Mouse (Mus musculus) neural tube, embryonic 15.5 days (tissue): Measurements from ENCODE around the gene Araf. TPM values are rescaled to one million over a fixed set of nuclear protein-coding genes. Genes with fewer than 3 reads are reported as not detected.

ENCODE experiments used
- ATAC-seq: fragments of 200-750 bp; cut with Nextera tagmentation; 2 replicates; pipeline ENCODE4 v1.8.0; 2017; ENCODE audit warnings: mild to moderate bottlenecking, moderate TSS enrichment, moderate library complexity; ENCODE audit not compliant: low FRiP score
- H3K27ac ChIP-seq: fragments of 300-500 bp; sonication (generic); replicated peaks from 2 replicates; pipeline ENCODE4 v1.5.1; 2015; ENCODE audit warnings: mild to moderate bottlenecking, inconsistent platforms
- H3K27me3 ChIP-seq: fragments of 300-500 bp; sonication (generic); replicated peaks from 2 replicates; pipeline ENCODE4 v1.6.1; 2015; ENCODE audit warnings: inconsistent platforms
- H3K36me3 ChIP-seq: fragments of 300-500 bp; sonication (generic); 2 replicates; pipeline ENCODE4 v1.6.1; 2015; ENCODE audit warnings: inconsistent platforms
- H3K4me1 ChIP-seq: fragments of 300-500 bp; sonication (generic); 2 replicates; pipeline ENCODE4 v1.6.1; 2015; ENCODE audit warnings: inconsistent platforms
- H3K4me2 ChIP-seq: fragments of 300-500 bp; sonication (generic); 2 replicates; pipeline ENCODE4 v1.6.1; 2015; ENCODE audit warnings: inconsistent platforms, mild to moderate bottlenecking, moderate library complexity
- H3K4me3 ChIP-seq: fragments of 300-500 bp; sonication (generic); replicated peaks from 2 replicates; pipeline ENCODE4 v1.5.1; 2015; ENCODE audit warnings: mild to moderate bottlenecking, inconsistent platforms
- H3K9ac ChIP-seq: fragments of 300-500 bp; sonication (generic); replicated peaks from 2 replicates; pipeline ENCODE4 v1.6.1; 2015; ENCODE audit warnings: mild to moderate bottlenecking, inconsistent platforms
- H3K9me3 ChIP-seq: fragments of 300-500 bp; sonication (generic); replicated peaks from 2 replicates; pipeline ENCODE4 v1.6.1; 2016; ENCODE audit warnings: inconsistent platforms
- WGBS: fragments of 180-500 bp; shearing (Covaris S2); methylation state at CpG from one replicate; pipeline ENCODE4 v1.1.7; 2015; ENCODE audit warnings: mixed read lengths; 5-methylcytosine and 5-hydroxymethylcytosine counted together
- polyA plus RNA-seq: library from polyadenylated mRNA; unstranded; fragments of >200 nt; fragmentation: Nextera tagmentation; extraction: Ambion mirVana; gene quantifications from 2 replicates; pipeline ENCODE4 v1.2.1, GENCODE M21; 2015

Araf gene
- polyA plus RNA-seq, 1 experiment from 2014 or later, result 406 TPM

DNA sequence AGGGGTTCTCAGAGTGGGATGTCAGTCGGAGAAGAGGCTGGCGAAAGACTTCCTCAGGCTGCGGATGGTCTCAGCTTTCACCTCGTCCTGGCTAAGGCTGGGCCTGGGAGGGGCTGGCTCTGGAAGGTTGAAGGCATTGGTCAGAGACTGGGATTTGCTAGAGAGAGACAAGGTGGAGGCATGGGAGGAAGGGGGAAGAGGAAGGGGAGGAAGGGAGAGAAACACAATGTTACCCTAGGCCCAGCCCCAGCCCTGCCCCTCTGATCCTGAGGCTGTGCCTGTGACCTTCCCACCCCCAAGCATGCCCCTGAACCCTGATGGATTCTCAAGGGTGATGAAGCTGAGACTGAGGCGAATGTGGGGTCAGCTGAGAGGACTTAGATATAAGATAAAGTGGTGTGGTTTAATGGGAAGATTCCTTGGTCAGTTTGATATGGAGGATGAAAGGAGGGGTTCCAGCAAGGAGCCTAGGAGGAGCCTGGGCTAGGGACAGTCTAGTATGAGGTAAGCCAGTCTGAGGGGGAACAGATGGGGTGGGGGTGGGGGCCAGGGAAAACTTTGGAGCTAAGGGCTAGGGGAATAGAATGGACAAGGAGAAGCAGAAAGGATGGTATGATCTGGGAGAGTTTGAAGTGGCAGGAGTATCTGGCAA is 64.0 kb downstream of the Araf start:
- Histone ChIP-seq H3K4me1 (0 out of 2 replicates have a peak, but pooled peaks cover 3% of the 10 kb centered on the region), H3K36me3 (0 out of 2 replicates have a peak, but pooled peaks cover 2% of the 10 kb centered on the region), H3K27me3 (no peaks in the 10 kb centered on the region), H3K9ac (no peak overlapping the region), H3K4me2 (no peak overlapping the region), H3K9me3 (no peaks in the 10 kb centered on the region), H3K27ac (no peak overlapping the region), H3K4me3 (no peak overlapping the region)
- WGBS, result 56% methylated on average over 5 of the region's 5 CpGs
- no peak for ATAC-seq

DNA sequence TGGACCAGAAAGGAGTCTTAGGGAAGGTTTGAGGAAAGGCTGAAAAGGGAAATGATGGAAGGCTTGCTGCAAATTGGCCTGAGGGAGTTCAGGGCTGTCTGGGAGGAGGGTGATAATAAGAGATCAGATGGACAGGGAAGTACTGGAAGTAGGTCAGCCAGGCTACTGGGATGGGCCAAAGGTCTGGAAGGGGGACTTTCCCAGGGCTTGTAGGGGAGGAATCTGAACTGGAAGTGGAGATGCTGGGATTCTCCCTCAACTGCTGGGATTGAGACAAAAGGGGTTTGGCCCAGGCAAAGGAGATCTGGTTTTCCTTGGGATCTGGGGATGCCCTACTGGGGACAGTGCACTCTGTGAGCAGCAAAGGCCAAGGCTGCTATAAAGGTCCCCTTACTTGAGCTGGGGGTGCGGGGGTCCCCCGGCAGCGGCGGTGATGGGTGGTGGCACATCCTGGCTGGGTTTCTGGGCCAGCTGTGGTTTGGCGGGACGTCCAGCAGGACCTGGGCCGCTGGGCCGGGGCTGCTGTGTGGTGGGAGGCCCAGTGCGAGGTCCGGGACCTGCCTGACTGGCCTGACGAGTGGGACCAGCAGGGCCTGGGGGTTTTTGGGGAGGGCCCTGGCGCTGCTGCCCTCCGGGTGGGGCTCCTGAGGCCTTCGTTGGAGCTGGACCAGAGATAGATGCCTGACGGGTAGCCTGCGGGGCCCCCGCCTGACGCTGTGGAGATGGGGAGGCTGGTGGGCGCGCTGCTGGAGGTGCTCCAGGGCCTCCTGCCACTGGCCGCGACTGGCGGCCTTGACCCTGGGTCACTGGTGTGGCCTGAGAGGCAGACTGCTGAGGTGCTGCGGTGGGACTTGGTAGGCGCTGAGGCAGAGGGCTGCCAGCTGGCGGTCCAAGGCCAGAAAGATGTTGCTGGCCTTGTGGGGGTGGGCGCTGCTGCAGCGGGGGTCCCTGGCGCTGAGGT is 64.8 kb downstream of the Araf start:
- H3K4me1 ChIP-seq, result 0 out of 2 replicates have a peak, but pooled peaks cover 3% of the 10 kb centered on the region
- H3K9me3 ChIP-seq, result no peaks in the 10 kb centered on the region
- no peak overlapping the region for H3K27ac ChIP-seq
- no peak overlapping the region for H3K4me2 ChIP-seq
- WGBS, result 47% methylated on average over 24 of the region's 29 CpGs
- 0 out of 2 replicates have a peak, but pooled peaks cover 2% of the 10 kb centered on the region for H3K36me3 ChIP-seq
- no peak overlapping the region for H3K4me3 ChIP-seq
- H3K9ac ChIP-seq, result no peak overlapping the region
- H3K27me3 ChIP-seq, result no peaks in the 10 kb centered on the region
- no peak for ATAC-seq

GRCm38 (mm10) chrX:20863161-20864101 is 65.8 kb downstream of the Araf start:
- H3K36me3 ChIP-seq, result 0 out of 2 replicates have a peak, but pooled peaks cover 2% of the 10 kb centered on the region
- H3K9me3 ChIP-seq, result no peaks in the 10 kb centered on the region
- no peak overlapping the region for H3K4me3 ChIP-seq
- no peak for ATAC-seq
- H3K4me1 ChIP-seq, result 0 out of 2 replicates have a peak, but pooled peaks cover 3% of the 10 kb centered on the region
- no peak overlapping the region for H3K9ac ChIP-seq
- H3K4me2 ChIP-seq, result no peak overlapping the region
- no peaks in the 10 kb centered on the region for H3K27me3 ChIP-seq
- H3K27ac ChIP-seq, result no peak overlapping the region
- WGBS, result 86% methylated on average over 9 of the region's 9 CpGs

DNA sequence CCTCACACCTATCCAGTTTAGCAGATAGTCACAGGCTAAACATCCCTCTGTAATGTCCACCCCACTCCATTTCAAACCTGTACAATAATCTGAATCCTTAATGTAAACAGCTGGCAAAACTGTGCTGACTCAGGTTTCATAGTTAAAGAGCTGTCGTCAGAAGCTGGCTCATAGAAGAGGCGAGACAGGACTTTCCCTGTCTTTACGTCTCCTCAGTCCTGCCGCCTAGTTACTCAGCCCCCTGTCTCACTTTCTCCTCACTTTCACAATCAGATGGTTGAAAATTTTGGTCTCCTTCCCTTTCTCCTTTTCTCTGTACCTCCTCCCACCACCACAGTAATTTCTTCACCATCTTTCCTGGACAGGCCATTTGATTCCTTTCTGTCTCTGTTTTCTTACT is 70.5 kb downstream of the Araf start:
- ATAC-seq, result no peak
- H3K4me3 ChIP-seq, result no peak overlapping the region
- no peaks in the 10 kb centered on the region for H3K36me3 ChIP-seq
- H3K27ac ChIP-seq, result no peak overlapping the region
- H3K9me3 ChIP-seq, result no peaks in the 10 kb centered on the region
- 76% methylated on average over 4 of the region's 4 CpGs for WGBS
- H3K4me1 ChIP-seq, result no peaks in the 10 kb centered on the region
- H3K9ac ChIP-seq, result no peak overlapping the region
- H3K4me2 ChIP-seq, result no peak overlapping the region
- no peaks in the 10 kb centered on the region for H3K27me3 ChIP-seq

DNA sequence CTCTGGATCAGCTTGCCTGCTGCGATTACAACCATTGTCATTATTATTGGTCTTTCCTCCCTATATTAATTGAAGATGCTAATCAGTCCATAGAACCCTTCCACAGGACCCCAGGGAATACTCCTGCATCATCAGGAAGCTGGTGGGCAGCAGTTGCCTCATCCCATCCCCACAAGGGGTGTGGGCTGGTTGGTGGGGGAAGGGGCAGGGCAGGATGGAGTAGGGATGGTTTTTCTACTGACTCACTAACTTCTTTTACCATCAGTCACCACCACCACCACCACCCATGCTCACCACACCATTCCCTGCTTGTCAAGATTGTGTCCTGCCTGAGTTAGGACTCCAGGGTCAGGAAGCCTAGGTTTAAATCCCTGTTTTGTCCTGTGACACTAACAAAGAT is 71.6 kb downstream of the Araf start:
- no peak for ATAC-seq
- Histone ChIP-seq H3K36me3 (no peaks in the 10 kb centered on the region), H3K9me3 (no peaks in the 10 kb centered on the region), H3K27ac (no peak overlapping the region), H3K27me3 (no peaks in the 10 kb centered on the region), H3K4me3 (no peak overlapping the region), H3K9ac (no peak overlapping the region), H3K4me2 (no peak overlapping the region), H3K4me1 (no peaks in the 10 kb centered on the region)
- 50% methylated on average over 1 of the region's 1 CpGs for WGBS

DNA sequence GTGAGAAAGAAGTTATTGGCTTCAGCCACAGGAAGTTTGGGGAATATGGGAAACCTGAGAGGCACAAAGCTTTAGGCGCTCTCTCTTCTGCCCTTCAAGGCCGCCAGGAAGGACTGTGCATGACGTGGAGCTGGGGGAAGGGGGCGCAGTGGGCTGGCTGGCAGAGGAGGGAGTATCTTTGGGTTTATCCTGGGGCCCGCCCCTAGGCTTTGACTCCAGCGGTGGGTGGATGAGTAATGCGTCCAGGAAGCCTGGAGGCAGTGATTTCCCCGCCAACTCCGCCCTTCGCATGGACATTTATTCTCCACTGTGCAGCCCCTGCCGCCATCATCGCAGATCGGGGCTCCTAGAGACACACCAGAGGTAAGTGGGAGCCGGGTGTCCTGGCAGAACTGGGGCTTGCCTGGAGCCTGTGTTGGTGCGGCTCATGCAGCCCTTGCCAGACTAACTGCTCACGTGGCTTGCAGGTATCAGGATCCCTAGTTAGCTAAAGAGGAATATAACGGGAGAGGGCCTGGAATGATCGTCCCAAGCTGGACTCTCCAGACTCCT is 72.4 kb downstream of the Araf start, which contains the start of gene Timp1:
TSS of gene Timp1 (plus strand) at position 205 of the 552 bp plus-strand sequence.
- Histone ChIP-seq H3K4me1 (no peaks in the 10 kb centered on the region), H3K27ac (no peak within 1 kb of the TSS), H3K27me3 (no peaks in the 10 kb centered on the region), H3K9me3 (no peaks in the 10 kb centered on the region), H3K9ac (0 out of 2 replicates have a peak within 1 kb of the TSS, but pooled peaks have one; percentile 5), H3K36me3 (no peaks in the 10 kb centered on the region), H3K4me2 (peak within 1 kb of the TSS; percentile 36), H3K4me3 (0 out of 2 replicates have a peak within 1 kb of the TSS, but pooled peaks have one; percentile 12)
- ATAC-seq, result no peak
- WGBS, result 35% methylated on average over 18 of the region's 18 CpGs

GRCm38 (mm10) chrX:20872928-20873500 is 75.4 kb downstream of the Araf start:
- Histone ChIP-seq H3K9ac (no peak overlapping the region), H3K4me1 (no peaks in the 10 kb centered on the region), H3K27me3 (no peaks in the 10 kb centered on the region), H3K4me3 (no peak overlapping the region), H3K9me3 (no peaks in the 10 kb centered on the region), H3K4me2 (no peak overlapping the region), H3K27ac (no peak overlapping the region), H3K36me3 (no peaks in the 10 kb centered on the region)
- 38% methylated on average over 11 of the region's 11 CpGs for WGBS
- ATAC-seq, result no peak

GRCm38 (mm10) chrX:20875241-20875640 is 77.6 kb downstream of the Araf start:
- no peak overlapping the region for H3K27ac ChIP-seq
- no peak for ATAC-seq
- no peak overlapping the region for H3K4me3 ChIP-seq
- H3K9ac ChIP-seq, result no peak overlapping the region
- no peaks in the 10 kb centered on the region for H3K9me3 ChIP-seq
- no peaks in the 10 kb centered on the region for H3K27me3 ChIP-seq
- H3K4me2 ChIP-seq, result no peak overlapping the region
- WGBS, result 32% methylated on average over 3 of the region's 3 CpGs
- no peaks in the 10 kb centered on the region for H3K36me3 ChIP-seq
- no peaks in the 10 kb centered on the region for H3K4me1 ChIP-seq

GRCm38 (mm10) chrX:20910074-20910473 is 112.5 kb downstream of the Araf start:
- H3K27me3 ChIP-seq, result no peaks in the 10 kb centered on the region
- no peak overlapping the region for H3K9ac ChIP-seq
- no peaks in the 10 kb centered on the region for H3K4me1 ChIP-seq
- peaks cover 6% of the 10 kb centered on the region; the same call in 1 of the 2 replicates for H3K36me3 ChIP-seq
- no peak overlapping the region for H3K27ac ChIP-seq
- no peak for ATAC-seq
- no peaks in the 10 kb centered on the region for H3K9me3 ChIP-seq
- no peak overlapping the region for H3K4me3 ChIP-seq
- no peak overlapping the region for H3K4me2 ChIP-seq
- WGBS, result 22% methylated on average over 3 of the region's 3 CpGs
